Mouse (Mus musculus) monocyte, adult 5-6 weeks (primary cell): ENCODE measurements around the gene Cd209f. TPM values are rescaled to one million over a fixed set of nuclear protein-coding genes. Genes with fewer than 3 reads are reported as not detected.
"Not testable (repeated sequence)": the region's sequence is repeated elsewhere in the genome, so short reads cannot be mapped to it uniquely, and the experiment has no call there.

ENCODE experiments used
- ATAC-seq: fragments of 153-309, 156-312 bp; replicated peaks from 2 replicates; pipeline ENCODE4 v1.8.0; 2017; ENCODE audit warnings: mild to moderate bottlenecking; ENCODE audit not compliant: low TSS enrichment, insufficient number of reproducible peaks, severe bottlenecking, poor library complexity, low FRiP score
- total RNA-seq: library from RNA; stranded (forward); fragments of 200-1000, 200-491, 200-594 nt; gene quantifications from 3 replicates; pipeline ENCODE4 v1.2.3, GENCODE M21; 2017

The Cd209f gene
- total RNA-seq: not detected in 3 replicates

DNA sequence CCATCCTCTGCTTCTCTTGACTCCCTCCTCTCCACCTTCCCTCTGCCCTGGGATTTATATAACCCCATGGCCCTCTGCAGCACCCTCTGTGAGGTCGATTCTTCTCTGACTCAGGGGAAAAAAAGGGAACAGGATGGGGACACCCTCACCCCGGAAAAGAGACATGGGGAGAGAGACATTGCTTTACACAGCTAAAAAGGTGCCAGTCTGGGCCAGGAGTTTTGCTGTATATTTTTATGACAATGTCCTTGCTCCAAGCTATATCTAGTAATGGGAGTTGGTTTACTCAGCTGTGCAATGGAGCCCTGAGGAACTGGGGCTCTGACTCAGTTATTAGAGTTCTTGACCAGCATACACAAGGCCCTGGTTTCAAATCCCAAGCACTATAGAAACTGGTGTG lies at the start of gene Cd209f:
Cd209f (minus strand) TSS at position 101 of the 400 bp plus-strand sequence.
- not testable (repeated sequence) for ATAC-seq

DNA sequence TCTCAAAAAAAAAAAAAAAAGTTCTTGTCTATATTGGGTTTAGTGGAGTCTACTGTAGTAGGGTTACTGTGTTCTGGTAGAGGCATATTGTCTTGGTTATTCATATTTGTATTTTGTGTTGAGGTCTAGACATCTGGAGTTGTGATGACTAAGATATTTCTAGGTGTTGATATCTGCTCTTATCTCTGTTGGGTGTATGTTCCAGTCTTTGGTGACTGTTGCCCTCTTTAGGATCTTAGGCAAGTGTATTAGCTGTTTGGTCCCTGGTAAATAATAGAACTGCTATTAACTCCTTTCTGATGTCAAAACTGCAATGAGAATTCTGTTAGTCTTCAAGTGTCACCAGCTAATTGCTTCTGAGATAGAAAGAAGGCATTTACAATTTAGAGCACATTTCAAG lies 49.2 kb upstream of the Cd209f start:
- ATAC-seq: no peak

DNA sequence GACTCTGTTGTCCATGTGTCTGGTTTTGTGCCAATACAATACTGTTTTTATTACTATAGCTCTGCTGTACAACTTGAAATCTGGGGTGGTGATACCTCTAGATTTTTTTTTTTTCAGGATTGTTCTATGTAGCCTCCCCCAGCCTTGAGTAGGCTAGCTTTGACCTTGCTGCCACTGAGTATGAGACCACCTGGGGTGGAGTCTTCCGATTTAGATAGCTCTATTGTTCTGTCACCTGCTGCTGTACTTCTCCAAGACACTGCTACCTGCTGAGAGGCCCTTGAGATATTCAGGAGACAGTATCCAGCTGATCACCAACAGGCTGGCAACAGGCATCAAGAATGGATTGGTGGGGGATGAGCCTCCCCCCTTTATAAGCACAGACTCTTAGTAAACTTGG lies 41.6 kb upstream of the Cd209f start:
- no peak for ATAC-seq

DNA sequence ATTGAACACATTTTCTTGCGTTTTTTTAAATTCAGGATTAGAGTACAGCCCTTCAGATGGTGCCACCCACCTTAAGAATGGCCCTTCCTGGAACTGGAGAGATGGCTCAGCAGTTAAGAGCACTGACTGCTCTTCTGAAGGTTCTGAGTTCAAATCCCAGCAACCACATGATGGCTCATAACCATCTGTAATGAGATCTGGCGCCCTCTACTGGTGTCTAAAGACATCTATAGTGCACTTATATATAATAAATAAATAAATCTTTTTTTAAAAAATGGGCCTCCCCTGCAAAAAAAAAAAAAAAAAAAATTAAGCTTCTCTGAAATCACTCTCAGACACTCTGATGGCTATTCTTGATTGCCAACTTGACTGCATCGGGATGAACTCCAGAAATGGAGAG lies 36.1 kb upstream of the Cd209f start:
- no peak for ATAC-seq

DNA sequence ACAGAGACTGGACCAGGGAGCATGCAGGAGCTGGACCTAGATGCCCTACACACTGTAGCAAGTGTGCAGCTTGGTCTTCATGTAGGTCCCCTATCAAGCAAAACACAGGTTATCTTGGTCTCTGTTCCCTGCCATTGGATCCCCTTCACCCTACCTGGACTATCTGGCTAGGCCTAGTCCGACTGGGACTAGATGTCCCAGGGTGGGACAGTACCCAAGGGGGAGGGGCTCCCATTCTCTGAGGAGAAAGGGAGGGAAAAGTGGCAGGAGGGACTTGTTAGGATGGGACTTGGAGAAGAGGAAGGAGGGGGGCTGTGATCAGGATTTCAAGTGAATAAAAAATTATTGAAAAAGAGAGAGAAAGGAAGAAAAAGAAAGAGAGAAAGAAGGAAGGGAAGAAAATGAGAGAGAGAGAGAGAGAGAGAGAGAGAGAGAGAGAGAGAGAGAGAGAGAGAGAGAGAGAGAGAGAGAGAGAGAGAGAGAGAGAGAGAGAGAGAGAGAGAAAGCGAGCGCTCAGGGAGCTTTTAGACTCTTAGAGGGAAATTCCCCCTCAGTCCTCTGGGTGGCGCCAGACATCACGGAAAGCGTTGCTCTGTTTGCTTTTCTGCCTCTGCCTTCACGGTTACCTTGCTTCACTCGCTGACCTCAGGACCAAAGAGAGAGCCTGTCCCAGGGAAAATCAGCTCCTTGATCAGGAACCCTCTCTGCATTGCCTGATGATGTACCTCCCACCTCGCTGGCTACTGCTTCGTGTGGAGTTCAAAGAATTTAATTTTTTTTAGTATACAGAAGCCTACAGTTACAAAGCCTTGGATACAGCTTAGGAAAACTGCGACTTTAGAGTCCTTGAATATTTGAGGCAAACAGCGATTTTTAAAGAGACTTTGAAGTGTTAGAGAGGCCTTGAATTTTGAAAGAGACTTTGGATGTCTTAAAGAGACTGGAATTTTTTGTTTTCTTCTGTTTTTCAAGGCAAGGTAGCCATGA lies 34.3 kb upstream of the Cd209f start:
- peak; percentile 75 for ATAC-seq

DNA sequence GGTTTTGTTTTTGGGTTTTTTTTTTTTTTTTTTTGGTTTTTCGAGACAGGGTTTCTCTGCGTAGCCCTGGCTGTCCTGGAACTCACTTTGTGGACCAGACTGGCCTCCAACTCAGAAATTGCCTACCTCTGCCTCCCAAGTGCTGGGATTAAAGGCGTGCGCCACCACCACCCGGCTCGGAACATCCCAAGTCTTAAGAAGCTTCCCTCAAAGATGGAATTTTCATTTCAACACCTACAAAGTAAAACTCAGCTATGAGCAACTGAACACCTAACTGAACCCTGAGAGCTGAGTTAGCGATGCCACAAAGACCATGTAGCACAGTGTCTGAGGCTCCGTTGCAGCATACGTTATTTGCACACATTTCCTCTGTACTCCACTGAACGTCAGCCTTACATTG lies 28.2 kb upstream of the Cd209f start, which contains the start of gene Cd209g:
Cd209g (plus strand) TSS at position 301 of the 400 bp plus-strand sequence.
- ATAC-seq: no peak

DNA sequence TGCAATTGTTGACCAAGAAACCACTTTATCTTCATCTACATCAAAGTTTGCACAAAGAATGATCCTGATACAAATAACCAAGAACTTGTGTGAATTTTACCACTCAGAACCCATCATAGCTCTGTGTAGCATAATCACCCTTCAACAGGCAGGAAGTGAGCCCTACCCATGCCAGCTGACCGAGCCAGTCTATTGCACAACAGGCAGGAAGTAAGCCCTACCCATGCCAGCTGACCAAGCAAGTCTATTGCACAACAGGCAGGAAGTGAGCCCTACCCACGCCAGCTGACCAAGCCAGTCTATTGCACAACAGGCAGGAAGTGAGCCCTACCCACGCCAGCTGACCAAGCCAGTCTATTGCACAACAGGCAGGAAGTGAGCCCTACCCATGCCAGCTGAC lies 17.1 kb downstream of the Cd209f start:
- ATAC-seq: not testable (repeated sequence)

DNA sequence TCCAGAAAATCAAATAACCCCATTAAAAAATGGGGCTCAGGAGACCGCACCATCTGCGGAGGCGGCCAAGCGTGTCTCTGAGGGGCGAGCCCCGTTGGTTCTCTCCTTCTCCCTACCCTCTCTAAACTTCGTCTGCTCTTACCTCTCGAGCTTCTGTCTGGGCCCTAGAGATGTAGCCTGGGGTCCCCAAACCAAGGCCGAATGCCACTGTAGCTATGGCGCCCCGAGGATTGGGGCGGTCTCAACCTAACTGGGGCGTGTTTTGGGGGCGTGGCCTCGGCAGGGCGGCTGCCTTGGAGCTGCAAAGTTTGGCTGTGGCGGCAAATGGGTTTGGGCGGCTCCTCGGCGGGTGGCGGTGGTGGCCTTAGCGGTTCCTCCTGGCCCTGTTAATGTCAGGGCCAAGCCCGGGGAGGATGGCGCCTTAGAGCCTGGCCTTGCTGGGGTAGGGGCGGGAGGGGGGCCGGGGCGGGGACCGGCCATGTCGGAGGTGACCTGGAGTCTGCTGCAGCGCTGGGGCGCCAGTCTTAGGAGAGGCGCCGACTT lies 18.4 kb downstream of the Cd209f start:
- peak; percentile 73; the same call in 1 of the 2 replicates for ATAC-seq

Other genes with a start within 250 kb of the Cd209f start
- 0.49 TPM in 1 of 3 replicates, not detected in the others for gene Cd209d, start 227.3 kb downstream of the Cd209f start, total RNA-seq
- gene Cd209b, start 179.0 kb downstream of the Cd209f start, total RNA-seq: not detected in 3 replicates
- 1.0 to 2.6 TPM in 2 of 3 replicates, not detected in the other for gene Cd209c, start 151.1 kb downstream of the Cd209f start, total RNA-seq
- not detected in 3 replicates for gene Cd209g, start 28.3 kb upstream of the Cd209f start, total RNA-seq
- 3.0 to 14.6 TPM (median 7.6 TPM) in 3 replicates for gene Evi5l, start 60.7 kb upstream of the Cd209f start, total RNA-seq
- gene Prr36, start 111.6 kb upstream of the Cd209f start, total RNA-seq: 0.19 TPM in 1 of 3 replicates, not detected in the others
- gene Lrrc8e, start 121.0 kb upstream of the Cd209f start, total RNA-seq: 0.11 to 0.19 TPM in 2 of 3 replicates, not detected in the other
- 42.6 to 60.0 TPM (median 43.3 TPM) in 3 replicates for gene Map2k7, start 132.9 kb upstream of the Cd209f start, total RNA-seq
- not detected in 3 replicates for gene Gm49320, start 133.0 kb upstream of the Cd209f start, total RNA-seq
- 0.95 to 1.8 TPM (median 0.97 TPM) in 3 replicates for gene Tgfbr3l, start 142.4 kb upstream of the Cd209f start, total RNA-seq
- 4.6 to 7.5 TPM (median 6.2 TPM) in 3 replicates for gene Snapc2, start 147.2 kb upstream of the Cd209f start, total RNA-seq
- 0.29 to 1.5 TPM in 2 of 3 replicates, not detected in the other for gene Ctxn1, start 153.4 kb upstream of the Cd209f start, total RNA-seq
- 55.0 to 89.8 TPM (median 63.5 TPM) in 3 replicates for gene Timm44, start 170.1 kb upstream of the Cd209f start, total RNA-seq
- 9.8 to 27.9 TPM (median 17.7 TPM) in 3 replicates for gene Ccl25, start 219.4 kb upstream of the Cd209f start, total RNA-seq
- 44.2 to 65.5 TPM (median 46.9 TPM) in 3 replicates for gene Elavl1, start 219.6 kb upstream of the Cd209f start, total RNA-seq